8 mouse cellular contexts compared by ENCODE assay signal in genomic region chr4:132049549-132050200, GRCm38 (mm10). TPM values are rescaled to one million over a fixed set of nuclear protein-coding genes. Genes with fewer than 3 reads are reported as not detected.
DNase-seq lines count a peak whose midpoint lies in the region; ATAC-seq and TF ChIP-seq lines count a peak whose summit lies in the region.

No protein-coding gene starts in this region.

- no peak for TF ChIP-seq EP300 in CH12.LX (IDR thresholded peaks at IDR 0.05; ENCODE audit: low read length)

- H3K4me3 ChIP-seq in CH12.LX (replicated peaks in 1 of 3; ENCODE audit: low read depth in 2 of 3, low read length in 2 of 3, poor library complexity in 1 of 3), result peak overlapping the region; percentile 27 to 63 (median 45)
- H3K4me3 ChIP-seq in embryonic facial prominence, embryonic 12.5 days, result peak overlapping the region; percentile 92
- peak overlapping the region; percentile 96 for H3K4me3 ChIP-seq in hindbrain, postnatal 0 days (ENCODE audit: low read length)
- peak overlapping the region; percentile 97 for H3K4me3 ChIP-seq in midbrain, embryonic 16.5 days (ENCODE audit: low read depth, low read length)

- H3K4me1 ChIP-seq in CH12.LX (ENCODE audit: control insufficient read depth in 1 of 2, insufficient read depth in 2 of 2), result peaks cover 0 to 11% of the 10 kb centered on the region in 2 experiments; a peak in 2 of 4 replicates
- H3K4me1 ChIP-seq in embryonic facial prominence, embryonic 12.5 days, result peaks cover 20% of the 10 kb centered on the region
- H3K4me1 ChIP-seq in hindbrain, postnatal 0 days (ENCODE audit: insufficient read depth, low read length), result no peaks in the 10 kb centered on the region
- H3K4me1 ChIP-seq in midbrain, embryonic 16.5 days (ENCODE audit: control insufficient read depth, insufficient read depth, low read length), result peaks cover 25% of the 10 kb centered on the region

- no peak for TF ChIP-seq CTCF in CH12.LX (conservative IDR thresholded peaks at IDR 0.05 in 1 of 2, IDR thresholded peaks at IDR 0.05 in 1 of 2; ENCODE audit: low read depth in 2 of 2, low read length in 2 of 2)
- no peak for TF ChIP-seq CTCF in hindbrain, postnatal 0 days (IDR thresholded peaks at IDR 0.05; ENCODE audit: low read depth)

- peak overlapping the region; percentile 42; the same call in 1 of the 2 replicates for H3K9ac ChIP-seq in CH12.LX (ENCODE audit: insufficient read depth, low read depth)
- H3K9ac ChIP-seq in embryonic facial prominence, embryonic 12.5 days, result no peak overlapping the region
- no peak overlapping the region for H3K9ac ChIP-seq in hindbrain, postnatal 0 days (replicated peaks; ENCODE audit: low read length)
- peak overlapping the region; percentile 27; the same call in 1 of the 2 replicates for H3K9ac ChIP-seq in midbrain, embryonic 16.5 days (ENCODE audit: low read depth, low read length)

- peak overlapping the region; percentile 89; the same call in 1 of the 2 replicates for H3K4me2 ChIP-seq in CH12.LX (ENCODE audit: insufficient read depth, low read depth, poor library complexity, severe bottlenecking)
- peak overlapping the region; percentile 89 for H3K4me2 ChIP-seq in embryonic facial prominence, embryonic 12.5 days (replicated peaks)
- H3K4me2 ChIP-seq in hindbrain, postnatal 0 days (ENCODE audit: low read depth, low read length), result peak overlapping the region; percentile 84
- H3K4me2 ChIP-seq in midbrain, embryonic 16.5 days (ENCODE audit: low read length), result peak overlapping the region; percentile 57

- ATAC-seq in frontal cortex, adult (ENCODE audit: low TSS enrichment), result peak; percentile 43; the same call in 1 of the 2 replicates
- ATAC-seq in embryonic facial prominence, embryonic 12.5 days (ENCODE audit: insufficient number of reproducible peaks, insufficient read depth, low FRiP score, low TSS enrichment), result no peak
- no peak for ATAC-seq in hindbrain, postnatal 0 days
- ATAC-seq in midbrain, embryonic 16.5 days, result no peak

- 12% methylated on average over 13 of the region's 15 CpGs for WGBS in embryonic facial prominence, embryonic 12.5 days
- WGBS in hindbrain, postnatal 0 days, result 9% methylated on average over 14 of the region's 15 CpGs
- WGBS in midbrain, embryonic 16.5 days, result 7% methylated on average over 15 of the region's 15 CpGs

- dilution Hi-C loops in CH12.LX (cut with MboI; ENCODE audit: extremely low pct_ligation_motif_present, extremely low pct_unique_long_range_greater_than_20kb, low sequenced_read_pairs), result no loop called here

- TF ChIP-seq RAD21 in CH12.LX (IDR thresholded peaks at IDR 0.05; ENCODE audit: low read depth, low read length), result no peak

- no peak overlapping the region for H3K27ac ChIP-seq in CH12.LX (ENCODE audit: insufficient read depth, low read depth)
- no peak overlapping the region for H3K27ac ChIP-seq in embryonic facial prominence, embryonic 12.5 days
- H3K27ac ChIP-seq in hindbrain, postnatal 0 days, result peak overlapping the region; percentile 26; the same call in 1 of the 2 replicates
- H3K27ac ChIP-seq in midbrain, embryonic 16.5 days (ENCODE audit: low read length), result no peak overlapping the region

- no peak for DNase-seq in frontal cortex, postnatal 36 days (ENCODE audit: low spot score in 2 of 2)
- no peak for DNase-seq in CH12.LX (ENCODE audit: extremely low read depth)
- peak; percentile 20 for DNase-seq in hindbrain, postnatal 0 days (ENCODE audit: low spot score)
- no peak for DNase-seq in right cerebral cortex, postnatal 36 days (ENCODE audit: low spot score in 2 of 2)
- no peak for DNase-seq in spleen, postnatal 4 days (ENCODE audit: low spot score in 2 of 2)

- H3K27me3 ChIP-seq in CH12.LX (replicated peaks), result peaks cover 9% of the 10 kb centered on the region
- no peaks in the 10 kb centered on the region for H3K27me3 ChIP-seq in embryonic facial prominence, embryonic 12.5 days
- no peaks in the 10 kb centered on the region for H3K27me3 ChIP-seq in hindbrain, postnatal 0 days (ENCODE audit: insufficient read depth, low read length)
- no peaks in the 10 kb centered on the region for H3K27me3 ChIP-seq in midbrain, embryonic 16.5 days (ENCODE audit: control insufficient read depth, insufficient read depth, low read depth, low read length)

- no peaks in the 10 kb centered on the region for H3K79me2 ChIP-seq in CH12.LX (replicated peaks; ENCODE audit: control insufficient read depth, extremely low read depth, insufficient read depth, poor library complexity, severe bottlenecking)

- no peak for TF ChIP-seq POLR2A in CH12.LX (IDR thresholded peaks at IDR 0.05; ENCODE audit: low read depth, low read length)

- no peaks in the 10 kb centered on the region for H3K36me3 ChIP-seq in CH12.LX (replicated peaks in 1 of 2; ENCODE audit: control insufficient read depth in 1 of 2, insufficient read depth in 1 of 2, low read length in 1 of 2)
- no peaks in the 10 kb centered on the region for H3K36me3 ChIP-seq in embryonic facial prominence, embryonic 12.5 days
- no peaks in the 10 kb centered on the region for H3K36me3 ChIP-seq in hindbrain, postnatal 0 days (ENCODE audit: insufficient read depth, low read length)
- no peaks in the 10 kb centered on the region for H3K36me3 ChIP-seq in midbrain, embryonic 16.5 days (ENCODE audit: control insufficient read depth, insufficient read depth, low read length)

- in situ Hi-C loops in CH12.LX (cut with MboI; ENCODE audit: low pct_ligation_motif_present, low pct_unique_long_range_greater_than_20kb, low sequenced_read_pairs), result no loop called here

- no peaks in the 10 kb centered on the region for H3K9me3 ChIP-seq in CH12.LX (replicated peaks; ENCODE audit: low read length)
- H3K9me3 ChIP-seq in embryonic facial prominence, embryonic 12.5 days, result no peaks in the 10 kb centered on the region
- no peaks in the 10 kb centered on the region for H3K9me3 ChIP-seq in hindbrain, postnatal 0 days (ENCODE audit: low read length)
- no peaks in the 10 kb centered on the region for H3K9me3 ChIP-seq in midbrain, embryonic 16.5 days (replicated peaks; ENCODE audit: control insufficient read depth, low read length, poor library complexity, severe bottlenecking)

TF ChIP-seq in CH12.LX, 34 proteins besides CTCF, POLR2A, EP300 and RAD21:
- TF ChIP-seq ZMIZ1 (IDR thresholded peaks at IDR 0.05; ENCODE audit: low read depth, low read length) (no peak), POLR2AphosphoS2 (IDR thresholded peaks at IDR 0.05; ENCODE audit: low read depth, low read length) (no peak), BHLHE40 (IDR thresholded peaks at IDR 0.05; ENCODE audit: low read depth, low read length) (no peak), MYC (IDR thresholded peaks at IDR 0.05; ENCODE audit: low read depth, low read length) (no peak), RCOR1 (conservative IDR thresholded peaks at IDR 0.05; ENCODE audit: low read depth, low read length) (no peak), JUND (conservative IDR thresholded peaks at IDR 0.05; ENCODE audit: low read depth, low read length) (no peak), MAX (IDR thresholded peaks at IDR 0.05; ENCODE audit: low read length) (no peak)

RNA-seq across cellular contexts. Expression of gene Gm10300, which starts 24.8 kb away (rescaled TPM):
- total RNA-seq in CH12.LX (2012; rRNA removed), result 0.08 TPM in 2 replicates
- not detected in 2 replicates for total RNA-seq in CH12.LX (2014; rRNA removed)
- polyA plus RNA-seq in CH12.LX (2012; ENCODE audit: insufficient read length, low read depth), result not detected in 2 replicates
- polyA plus RNA-seq in embryonic facial prominence, embryonic 12.5 days (2016; fragmentation: Nextera tagmentation; extraction: Ambion mirVana), result not detected in 2 replicates
- total RNA-seq in hindbrain, postnatal 0 days (2014; rRNA removed), result not detected in 2 replicates
- polyA plus RNA-seq in hindbrain, postnatal 0 days (2015; fragmentation: Nextera tagmentation; extraction: Ambion mirVana), result not detected in 2 replicates
- polyA plus RNA-seq in midbrain, embryonic 16.5 days (2015; fragmentation: Nextera tagmentation; extraction: Ambion mirVana), result not detected in 2 replicates

RNA-seq across cellular contexts. Expression of gene Epb41, which starts 25.4 kb away (rescaled TPM):
- total RNA-seq in CH12.LX (2012; rRNA removed) (8.4 and 10.0 TPM in 2 replicates), CH12.LX (2014; rRNA removed) (6.0 and 7.1 TPM in 2 replicates)
- polyA plus RNA-seq in CH12.LX (2012; ENCODE audit: insufficient read length, low read depth), result 16.5 and 21.6 TPM in 2 replicates
- 117 and 125 TPM in 2 replicates for polyA plus RNA-seq in embryonic facial prominence, embryonic 12.5 days (2016; fragmentation: Nextera tagmentation; extraction: Ambion mirVana)
- 69.7 and 70.1 TPM in 2 replicates for total RNA-seq in hindbrain, postnatal 0 days (2014; rRNA removed)
- 33.3 and 33.7 TPM in 2 replicates for polyA plus RNA-seq in hindbrain, postnatal 0 days (2015; fragmentation: Nextera tagmentation; extraction: Ambion mirVana)
- 61.7 and 69.9 TPM in 2 replicates for polyA plus RNA-seq in midbrain, embryonic 16.5 days (2015; fragmentation: Nextera tagmentation; extraction: Ambion mirVana)

Comparison
In these comparisons a context has a peak if more than half of its experiments do, and no peak if none do; other contexts are left out.
1. H3K4me3 ChIP-seq: peak in every context shown above with its lines; median percentile 97 in midbrain, embryonic 16.5 days; 96 in hindbrain, postnatal 0 days; 92 in embryonic facial prominence, embryonic 12.5 days; 45 in CH12.LX.
2. H3K9ac ChIP-seq: peak in CH12.LX (single experiment) and midbrain, embryonic 16.5 days (single experiment); none in embryonic facial prominence, embryonic 12.5 days (single experiment) and hindbrain, postnatal 0 days (single experiment).
3. Peak in every context shown above with its lines, with median percentiles within 50 percentile points of each other: H3K4me2 ChIP-seq.